In the genomic region with DNA sequence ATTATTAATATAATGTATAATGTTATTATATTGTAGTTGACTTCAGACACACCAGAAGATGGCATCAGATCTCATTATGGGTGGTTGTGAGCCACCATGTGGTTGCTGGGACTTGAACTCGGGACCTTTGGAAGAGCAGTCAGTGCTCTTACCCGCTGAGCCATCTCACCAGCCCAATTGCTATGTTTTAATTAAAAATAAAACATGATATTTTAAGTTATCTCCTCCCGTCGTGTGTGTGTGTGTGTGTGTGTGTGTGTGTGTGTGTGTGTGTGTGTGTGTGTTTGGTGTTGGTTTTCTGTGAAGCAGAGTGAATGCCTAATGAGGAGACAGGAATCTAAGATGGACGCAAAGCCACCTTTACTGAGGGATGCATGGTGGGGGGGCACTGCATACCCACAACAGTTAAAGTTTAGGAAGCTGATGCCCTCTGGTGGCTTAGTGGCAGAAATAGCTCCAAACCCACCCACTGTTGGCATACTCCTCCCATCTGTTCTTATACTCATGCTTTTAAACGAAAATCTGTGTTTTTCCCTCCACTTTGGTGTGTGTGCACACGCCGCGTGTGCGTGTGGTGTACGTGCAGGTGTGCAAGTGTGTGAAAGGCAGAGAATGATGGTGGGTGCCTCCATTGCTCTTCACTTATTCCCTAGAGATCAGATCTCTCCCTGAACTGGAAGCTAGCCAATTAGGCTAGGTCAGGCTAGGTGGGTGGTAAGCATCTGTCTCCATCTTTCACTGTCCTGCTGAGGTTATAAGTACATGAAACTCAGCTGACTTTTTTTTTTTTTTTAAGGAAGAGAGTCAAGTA, we compare ENCODE assay signal across 1 mouse cellular context.
TF ChIP-seq lines count a peak whose summit lies in the region.

No protein-coding gene starts in this region.

TF ChIP-seq in C2C12, 6 proteins besides CTCF, POLR2A, EP300 and RAD21:
- TF ChIP-seq MAX (IDR thresholded peaks at IDR 0.05) (peak; percentile 35), FOSL1 (IDR thresholded peaks at IDR 0.05; ENCODE audit: insufficient read depth, low read length, poor library complexity, severe bottlenecking) (no peak)
